Mouse (Mus musculus) CH12F3 (cell line): ENCODE measurements around the gene Pan3.
"Not testable (repeated sequence)": the region's sequence is repeated elsewhere in the genome, so short reads cannot be mapped to it uniquely, and the experiment has no call there.

Experiments used
- in situ Hi-C: fragments of 300-500 bp; cut with MboI; formaldehyde crosslinking; loops from 2 replicates; pipeline ENCODE4 v1.14.3; 2020; ENCODE audit warnings: low sequenced_read_pairs

Gene Pan3

DNA sequence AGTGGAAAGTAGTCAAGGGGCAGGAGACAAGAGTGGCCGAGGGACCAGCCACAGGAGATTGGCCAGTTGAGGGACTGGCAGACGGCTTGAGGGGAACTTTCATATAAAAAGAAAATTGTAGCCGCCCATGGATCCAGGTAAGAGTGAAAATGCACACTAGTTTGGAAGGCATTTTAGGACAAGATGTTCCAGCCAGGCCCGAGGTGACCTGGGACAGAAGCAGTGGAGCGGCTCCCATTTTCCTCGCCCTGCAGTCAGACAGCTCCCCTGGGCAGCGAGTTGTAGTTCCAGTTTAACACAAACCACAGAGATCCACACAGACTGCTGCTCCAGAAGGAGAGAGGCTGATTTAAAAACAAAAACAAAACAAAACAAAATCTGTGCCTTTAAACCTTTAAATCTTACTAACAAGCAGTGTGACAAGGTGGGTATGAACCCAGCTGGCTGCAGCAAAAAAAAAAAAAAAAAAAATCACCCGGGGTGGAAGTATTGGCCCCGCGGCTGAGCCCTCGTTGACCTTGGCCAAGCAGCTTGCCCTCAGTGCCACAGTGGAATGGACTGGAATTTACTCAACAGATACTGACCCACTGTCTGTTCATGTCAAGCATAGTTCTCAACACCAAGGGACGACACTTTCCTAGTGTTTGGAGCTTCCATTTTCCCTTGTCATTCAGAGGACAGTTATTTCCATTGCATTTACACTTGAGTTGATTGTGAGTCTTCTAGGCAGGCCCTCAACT lies 119.2 kb downstream of the Pan3 start:
- in situ Hi-C loops = no loop called here

- in situ Hi-C loops = no loop called here
Observed at GRCm38 (mm10) chr5:147551879-147552627, 122.1 kb downstream of the Pan3 start.

GRCm38 (mm10) chr5:147557641-147558040 lies 127.7 kb downstream of the Pan3 start:
- in situ Hi-C loops = not testable (repeated sequence)

DNA sequence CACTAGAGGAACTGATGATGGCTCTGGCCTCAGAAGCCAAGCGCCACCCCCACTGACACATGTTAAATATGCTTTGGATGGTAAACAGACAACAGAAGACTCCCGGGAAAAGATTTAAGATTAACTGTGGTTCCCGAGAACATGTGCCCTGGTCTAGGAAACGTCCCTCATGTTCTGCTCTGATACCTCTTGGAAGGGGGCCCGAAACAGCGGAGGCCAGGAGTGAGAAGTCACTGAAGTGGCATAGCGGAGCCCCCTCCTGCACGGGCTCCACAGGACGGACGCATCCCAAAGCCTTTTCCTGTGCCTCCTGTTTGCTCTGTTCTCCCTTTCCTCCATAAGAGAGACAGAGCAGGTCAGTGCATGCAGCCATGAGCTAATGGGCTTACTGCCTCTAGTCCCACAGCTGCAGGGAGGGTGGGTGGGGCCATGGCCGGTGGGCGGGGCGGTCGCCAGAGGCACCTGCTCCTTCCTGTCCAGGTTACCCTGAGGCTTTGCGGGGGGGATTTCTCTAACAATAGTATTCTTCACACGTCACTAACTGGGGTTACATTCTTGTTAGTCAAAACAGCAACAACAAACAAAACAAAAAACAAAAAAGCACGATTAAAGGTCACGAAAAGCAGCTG lies 133.7 kb downstream of the Pan3 start:
- in situ Hi-C loops = no loop called here

DNA sequence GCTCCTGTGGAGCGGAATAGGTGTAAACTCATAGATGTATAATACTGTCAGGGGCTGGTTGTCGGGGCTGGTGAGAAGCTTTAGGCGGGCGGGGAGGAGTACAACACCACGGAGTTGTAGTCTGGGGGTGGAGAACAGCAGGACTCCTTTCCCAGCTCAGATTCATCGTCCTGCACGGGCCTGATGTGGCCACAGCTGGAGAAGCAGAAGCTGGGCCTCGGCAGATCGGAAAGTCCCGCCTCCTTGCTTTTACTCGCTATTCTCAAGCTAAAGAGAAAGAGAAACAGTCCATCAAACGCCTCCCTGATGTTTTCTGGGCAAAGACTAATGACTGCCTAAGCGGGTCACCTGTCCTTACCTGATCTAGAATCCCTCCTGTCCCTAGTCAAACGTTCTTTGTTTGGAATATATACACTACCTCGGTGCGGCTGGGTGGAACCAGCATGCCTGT lies 134.2 kb downstream of the Pan3 start:
- in situ Hi-C loops = no loop called here

DNA sequence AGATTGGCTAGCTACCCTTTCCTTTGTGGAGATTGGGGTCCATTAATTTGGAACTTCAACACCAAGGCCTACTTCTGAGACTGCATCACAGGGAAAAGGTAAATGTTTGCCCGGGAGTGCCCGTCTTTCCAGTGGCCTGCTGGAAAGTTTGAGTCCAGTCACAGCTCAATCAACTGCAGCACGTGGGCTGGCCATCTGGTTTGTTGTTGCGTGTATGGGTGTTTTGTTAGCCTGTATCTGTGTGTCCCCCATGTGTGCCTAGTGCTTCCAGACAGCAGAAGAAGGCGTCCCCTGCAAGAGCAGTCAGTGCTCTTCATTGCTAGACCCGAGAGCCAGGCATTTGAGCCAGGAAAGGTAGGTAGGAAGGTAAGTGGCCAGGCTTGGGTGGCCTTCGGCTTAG lies 135.5 kb downstream of the Pan3 start:
- in situ Hi-C loops = no loop called here

GRCm38 (mm10) chr5:147566335-147566734 lies 136.4 kb downstream of the Pan3 start:
- in situ Hi-C loops = no loop called here

DNA sequence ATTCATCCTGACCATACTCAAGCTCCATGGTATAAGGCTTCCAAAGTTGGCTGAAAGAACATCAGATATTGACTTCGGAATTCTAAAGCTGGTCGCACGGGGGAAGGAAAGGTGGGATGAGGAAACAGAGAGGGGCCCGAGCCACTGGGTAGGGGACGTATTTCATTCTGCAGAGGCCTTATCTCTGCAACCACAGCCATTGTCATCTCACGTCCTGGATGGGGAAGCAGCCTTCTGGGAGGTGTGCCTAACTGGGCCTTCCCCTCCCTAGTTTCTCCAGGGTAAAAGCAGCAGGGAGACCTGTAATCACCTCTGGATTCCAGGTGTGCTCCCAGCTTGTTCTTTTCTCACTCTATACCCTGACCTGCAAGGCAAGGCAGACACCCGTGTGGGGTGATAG lies 142.7 kb downstream of the Pan3 start:
- in situ Hi-C loops = no loop called here

DNA sequence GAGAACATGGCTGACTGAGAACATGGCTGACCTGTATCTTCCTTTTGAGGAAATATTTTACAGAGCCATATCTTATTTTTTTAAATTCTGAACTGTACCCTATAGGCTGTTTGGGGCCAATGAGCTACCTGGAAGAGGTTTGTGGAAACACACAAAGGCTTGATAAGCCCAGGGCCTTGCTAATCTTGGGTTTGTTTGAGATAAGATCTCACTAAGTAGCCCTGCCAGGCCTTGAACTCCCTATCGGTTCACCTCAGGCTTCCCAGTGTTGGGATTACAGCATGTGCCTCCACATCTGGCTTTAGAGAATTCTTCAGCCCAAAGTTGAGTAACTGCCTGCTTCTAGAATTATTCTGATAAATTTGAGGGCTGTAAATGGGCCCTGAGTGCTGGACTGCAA lies 143.6 kb downstream of the Pan3 start:
- in situ Hi-C loops = no loop called here

GRCm38 (mm10) chr5:147574517-147574916 lies 144.6 kb downstream of the Pan3 start:
- in situ Hi-C loops = no loop called here

DNA sequence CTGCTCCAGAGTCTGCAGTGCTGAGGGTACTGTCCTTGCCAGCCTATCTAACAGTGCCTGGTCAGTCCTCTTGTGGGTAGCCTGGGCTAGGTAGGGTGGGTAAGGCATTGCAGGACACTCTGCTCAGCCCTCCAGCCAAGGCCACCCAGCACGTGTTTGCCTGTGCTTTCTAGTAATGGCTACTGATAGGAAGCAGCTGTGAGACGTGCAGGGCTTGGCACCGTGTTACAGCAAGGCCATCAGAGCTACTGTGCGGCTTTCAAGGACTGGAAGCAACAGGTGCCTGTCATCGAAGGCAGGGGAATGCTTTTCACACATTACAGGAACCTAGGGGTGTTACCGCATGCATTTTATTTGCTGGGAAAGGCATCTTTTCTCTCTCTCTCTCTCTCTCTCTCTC lies 147.0 kb downstream of the Pan3 start:
- in situ Hi-C loops = no loop called here

DNA sequence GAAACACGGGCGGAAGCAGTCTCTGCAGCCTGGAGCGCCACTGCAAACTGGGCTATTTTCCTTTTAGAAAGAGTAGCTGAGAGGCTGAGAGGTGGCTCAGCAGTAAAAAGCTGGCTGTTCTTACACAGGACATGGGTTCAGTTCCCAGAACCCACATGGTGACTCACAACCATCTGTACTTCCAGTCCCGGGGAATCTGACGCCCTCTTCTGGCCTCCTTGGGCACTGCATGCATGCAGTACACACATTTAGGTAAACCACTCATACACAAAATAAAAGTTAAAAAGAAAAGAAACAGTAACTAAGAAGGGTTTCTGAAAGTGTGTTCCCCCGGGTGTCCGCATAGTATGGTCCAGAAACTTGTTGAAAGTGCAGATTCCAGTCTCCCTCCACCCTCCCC lies 149.2 kb downstream of the Pan3 start:
- in situ Hi-C loops = no loop called here

DNA sequence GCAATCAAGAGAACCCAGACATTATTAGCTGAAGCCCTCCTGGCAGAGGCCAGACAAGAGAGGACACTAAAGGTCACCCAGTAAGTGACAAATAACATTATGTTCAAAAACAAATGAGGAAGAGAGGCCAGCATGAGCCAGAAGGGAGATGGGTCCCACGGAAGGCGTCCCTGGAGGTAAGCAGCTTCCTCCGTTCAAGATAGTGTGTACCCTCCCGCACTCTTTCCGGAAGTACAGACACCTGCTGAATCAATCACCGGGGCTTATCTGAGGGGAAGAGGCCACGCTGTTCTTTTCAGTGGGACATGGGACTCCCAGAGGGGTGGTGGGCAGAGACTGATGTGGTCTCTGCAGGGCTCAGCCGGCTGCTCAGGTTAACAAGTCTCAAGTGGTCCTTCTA lies 149.7 kb downstream of the Pan3 start:
- in situ Hi-C loops = no loop called here

DNA sequence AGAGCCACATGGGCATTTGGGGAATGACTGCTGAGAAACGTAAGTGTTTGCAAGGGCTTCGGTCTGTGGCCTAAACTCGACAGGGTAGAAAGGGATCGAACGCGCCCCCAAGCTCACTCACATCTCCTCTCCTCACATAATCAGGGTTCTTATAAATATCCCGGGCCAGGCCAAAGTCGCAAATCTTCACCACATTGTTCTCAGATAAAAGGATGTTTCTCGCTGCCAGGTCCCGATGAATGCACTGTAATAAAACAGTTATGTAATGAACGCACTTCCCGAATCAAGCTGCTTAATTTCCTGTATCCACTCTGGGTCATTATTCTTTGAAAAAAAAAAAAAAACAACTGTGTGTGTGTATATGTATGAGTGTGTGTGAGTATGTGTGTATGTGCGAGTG lies 150.2 kb downstream of the Pan3 start:
- in situ Hi-C loops = no loop called here

DNA sequence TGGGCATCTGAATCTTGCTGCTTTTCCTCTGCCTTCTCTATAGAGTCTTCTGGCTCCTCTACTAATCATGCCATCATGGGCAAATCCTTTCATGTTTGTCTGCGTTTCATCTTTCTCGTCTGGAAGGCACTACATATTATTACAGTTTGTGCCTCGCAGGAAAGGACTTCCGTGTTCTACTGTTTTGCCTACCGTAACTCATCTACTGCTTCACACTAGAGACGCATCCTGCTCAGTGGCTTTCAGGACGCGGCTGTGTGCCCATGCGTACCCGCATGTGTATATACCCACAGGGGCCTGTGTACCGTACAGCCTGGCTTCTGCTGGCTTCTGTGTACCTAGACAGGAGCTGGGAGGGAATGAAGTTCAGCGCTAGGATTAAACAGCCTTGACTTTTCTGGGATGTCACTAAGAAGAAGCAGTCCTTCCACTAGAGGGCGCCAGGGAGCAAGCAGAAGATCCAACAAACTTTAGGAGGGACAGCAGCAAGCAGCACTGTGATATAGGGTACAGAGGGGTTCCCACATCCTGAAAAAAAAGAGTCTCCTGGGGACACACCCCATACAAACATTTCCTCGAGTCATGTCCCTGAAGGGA lies 153.8 kb downstream of the Pan3 start:
- in situ Hi-C loops = no loop called here

DNA sequence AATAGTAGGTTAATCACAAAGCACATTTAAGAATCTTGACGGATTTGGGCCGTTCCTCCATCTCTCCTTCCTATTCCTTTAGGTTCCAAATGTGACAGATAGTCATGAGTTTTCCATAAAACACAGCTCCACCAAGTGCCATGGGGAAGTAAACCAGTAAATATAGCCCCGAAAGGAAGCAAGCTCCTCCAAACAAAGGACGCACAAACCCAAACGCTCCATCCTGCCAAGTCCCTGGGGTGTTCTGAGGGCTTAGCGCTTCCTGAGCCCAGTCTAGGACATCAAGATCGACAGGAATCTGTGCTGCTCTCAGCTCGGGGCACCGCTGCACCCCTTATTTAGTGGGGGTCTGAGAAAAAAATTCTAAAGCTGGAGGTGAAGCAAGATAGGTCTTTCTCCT lies 154.7 kb downstream of the Pan3 start:
- in situ Hi-C loops = no loop called here

DNA sequence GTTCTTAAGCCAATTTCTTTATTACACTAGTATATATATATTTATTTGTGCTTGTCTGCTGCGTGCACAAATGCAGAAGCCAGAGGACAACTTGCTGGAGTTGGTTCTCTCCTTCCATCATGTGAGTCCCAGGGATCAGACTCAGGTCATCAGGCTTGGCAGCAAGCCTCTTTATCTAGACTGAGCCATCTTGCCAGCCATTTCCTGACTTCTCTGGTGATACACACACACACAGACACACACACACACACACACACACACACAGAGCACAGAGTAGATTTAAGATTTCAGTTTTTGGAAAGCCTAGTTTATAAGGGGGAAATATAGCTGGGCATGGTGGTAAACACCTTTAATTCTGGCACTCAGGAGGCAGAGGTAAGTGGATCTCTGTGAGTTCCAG lies 155.1 kb downstream of the Pan3 start:
- in situ Hi-C loops = no loop called here

GRCm38 (mm10) chr5:147589814-147590213 lies 159.9 kb downstream of the Pan3 start:
- in situ Hi-C loops = loop anchor here (10.0 kb wide), 1 partner anchor 255 kb away; no protein-coding TSS in a partner anchor

DNA sequence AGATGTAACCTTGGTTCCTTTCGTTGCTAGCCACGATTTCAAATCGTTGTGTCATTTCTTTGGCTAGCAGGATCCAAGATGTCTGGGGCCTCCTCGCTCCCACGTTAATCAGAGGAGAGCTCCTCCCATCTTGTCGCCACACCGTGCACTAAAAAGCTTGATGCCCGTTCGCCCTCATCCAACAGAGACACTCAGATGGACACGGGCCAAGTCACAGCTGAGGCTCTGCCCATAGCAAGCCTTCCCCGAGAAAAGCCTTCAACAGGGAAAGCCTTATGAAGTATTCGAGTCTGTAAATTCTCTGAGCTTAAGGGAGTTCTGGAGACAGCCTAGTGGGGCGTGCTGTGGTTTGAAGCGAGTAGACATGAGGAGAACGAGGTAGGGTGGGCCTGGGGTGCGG lies 167.9 kb downstream of the Pan3 start:
- in situ Hi-C loops = loop anchor here (10.0 kb wide), 1 partner anchor 247 kb away; no protein-coding TSS in a partner anchor
